Mouse (Mus musculus): ENCODE measurements around the gene Fgfr3. TPM values are rescaled to one million over a fixed set of nuclear protein-coding genes. Genes with fewer than 3 reads are reported as not detected.

Fgfr3 gene
- polyA plus RNA-seq, 1 experiment from 2014 or later, result 30.8 TPM

- Histone ChIP-seq H3K4me2 (ENCODE audit: low read length) (no peak overlapping the region), H3K4me3 (ENCODE audit: low read depth, low read length) (no peak overlapping the region), H3K4me1 (ENCODE audit: control insufficient read depth, insufficient read depth, low read length) (peaks cover 22% of the 10 kb centered on the region), H3K27me3 (replicated peaks; ENCODE audit: control insufficient read depth, insufficient read depth, low read length) (no peaks in the 10 kb centered on the region), H3K36me3 (ENCODE audit: control insufficient read depth, insufficient read depth, low read length) (no peaks in the 10 kb centered on the region), H3K9ac (ENCODE audit: low read length) (no peak overlapping the region), H3K9me3 (replicated peaks; ENCODE audit: control insufficient read depth, low read length) (no peaks in the 10 kb centered on the region), H3K27ac (ENCODE audit: low read depth, low read length) (no peak overlapping the region)
- ATAC-seq, result no peak
- no peak for DNase-seq (ENCODE audit: low spot score)
- 86% methylated on average over 4 of the region's 4 CpGs for WGBS
Measured at GRCm38 (mm10) chr5:33684932-33685331, 36.5 kb upstream of the Fgfr3 start.

GRCm38 (mm10) chr5:33687142-33687541 is 34.3 kb upstream of the Fgfr3 start:
- no peaks in the 10 kb centered on the region for H3K9me3 ChIP-seq (replicated peaks; ENCODE audit: control insufficient read depth, low read length)
- peaks cover 35% of the 10 kb centered on the region for H3K4me1 ChIP-seq (ENCODE audit: control insufficient read depth, insufficient read depth, low read length)
- WGBS, result 74% methylated on average over 4 of the region's 4 CpGs
- no peaks in the 10 kb centered on the region for H3K27me3 ChIP-seq (replicated peaks; ENCODE audit: control insufficient read depth, insufficient read depth, low read length)
- DNase-seq (ENCODE audit: low spot score) (no peak), ATAC-seq (no peak)
- H3K27ac ChIP-seq (ENCODE audit: low read depth, low read length), result no peak overlapping the region
- H3K4me2 ChIP-seq (ENCODE audit: low read length), result no peak overlapping the region
- H3K36me3 ChIP-seq (ENCODE audit: control insufficient read depth, insufficient read depth, low read length), result no peaks in the 10 kb centered on the region
- H3K4me3 ChIP-seq (ENCODE audit: low read depth, low read length), result no peak overlapping the region
- H3K9ac ChIP-seq (ENCODE audit: low read length), result no peak overlapping the region

GRCm38 (mm10) chr5:33688278-33689220 is 32.9 kb upstream of the Fgfr3 start:
- H3K4me3 ChIP-seq (ENCODE audit: low read depth, low read length), result no peak overlapping the region
- H3K27ac ChIP-seq (ENCODE audit: low read depth, low read length), result peak overlapping the region; percentile 86
- H3K4me2 ChIP-seq (ENCODE audit: low read length), result peak overlapping the region; percentile 28
- H3K27me3 ChIP-seq (replicated peaks; ENCODE audit: control insufficient read depth, insufficient read depth, low read length), result no peaks in the 10 kb centered on the region
- no peak for ATAC-seq
- peaks cover 43% of the 10 kb centered on the region for H3K4me1 ChIP-seq (ENCODE audit: control insufficient read depth, insufficient read depth, low read length)
- H3K36me3 ChIP-seq (ENCODE audit: control insufficient read depth, insufficient read depth, low read length), result no peaks in the 10 kb centered on the region
- 29% methylated on average over 14 of the region's 14 CpGs for WGBS
- no peaks in the 10 kb centered on the region for H3K9me3 ChIP-seq (replicated peaks; ENCODE audit: control insufficient read depth, low read length)
- DNase-seq (ENCODE audit: low spot score), result no peak
- peak overlapping the region; percentile 51; the same call in 1 of the 2 replicates for H3K9ac ChIP-seq (ENCODE audit: low read length)

GRCm38 (mm10) chr5:33689221-33689844 is 32.1 kb upstream of the Fgfr3 start:
- ATAC-seq, result peak; percentile 90
- Histone ChIP-seq H3K4me1 (ENCODE audit: control insufficient read depth, insufficient read depth, low read length) (peaks cover 45% of the 10 kb centered on the region), H3K9ac (ENCODE audit: low read length) (peak overlapping the region; percentile 51), H3K9me3 (replicated peaks; ENCODE audit: control insufficient read depth, low read length) (no peaks in the 10 kb centered on the region), H3K36me3 (ENCODE audit: control insufficient read depth, insufficient read depth, low read length) (no peaks in the 10 kb centered on the region), H3K27ac (ENCODE audit: low read depth, low read length) (peak overlapping the region; percentile 86), H3K4me2 (ENCODE audit: low read length) (peak overlapping the region; percentile 28), H3K4me3 (ENCODE audit: low read depth, low read length) (no peak overlapping the region), H3K27me3 (replicated peaks; ENCODE audit: control insufficient read depth, insufficient read depth, low read length) (no peaks in the 10 kb centered on the region)
- 8% methylated on average over 20 of the region's 20 CpGs for WGBS
- DNase-seq (ENCODE audit: low spot score), result peak; percentile 92

- H3K4me1 ChIP-seq (ENCODE audit: control insufficient read depth, insufficient read depth, low read length), result peaks cover 50% of the 10 kb centered on the region
- H3K4me3 ChIP-seq (ENCODE audit: low read depth, low read length), result no peak overlapping the region
- H3K9me3 ChIP-seq (replicated peaks; ENCODE audit: control insufficient read depth, low read length), result no peaks in the 10 kb centered on the region
- H3K27me3 ChIP-seq (replicated peaks; ENCODE audit: control insufficient read depth, insufficient read depth, low read length), result no peaks in the 10 kb centered on the region
- peak overlapping the region; percentile 28 for H3K4me2 ChIP-seq (ENCODE audit: low read length)
- no peaks in the 10 kb centered on the region for H3K36me3 ChIP-seq (ENCODE audit: control insufficient read depth, insufficient read depth, low read length)
- ATAC-seq (no peak; the same call in 1 of the 2 replicates), DNase-seq (ENCODE audit: low spot score) (peak; percentile 39)
- peak overlapping the region; percentile 86 for H3K27ac ChIP-seq (ENCODE audit: low read depth, low read length)
- H3K9ac ChIP-seq (ENCODE audit: low read length), result peak overlapping the region; percentile 51
- 41% methylated on average over 11 of the region's 11 CpGs for WGBS
Measured at GRCm38 (mm10) chr5:33689852-33690645, 31.4 kb upstream of the Fgfr3 start.

GRCm38 (mm10) chr5:33692393-33692792 is 29.1 kb upstream of the Fgfr3 start:
- peak; percentile 72 for DNase-seq (ENCODE audit: low spot score)
- Histone ChIP-seq H3K4me2 (ENCODE audit: low read length) (peak overlapping the region; percentile 9; the same call in 1 of the 2 replicates), H3K36me3 (ENCODE audit: control insufficient read depth, insufficient read depth, low read length) (no peaks in the 10 kb centered on the region), H3K27ac (ENCODE audit: low read depth, low read length) (peak overlapping the region; percentile 86), H3K4me1 (ENCODE audit: control insufficient read depth, insufficient read depth, low read length) (peaks cover 67% of the 10 kb centered on the region), H3K4me3 (ENCODE audit: low read depth, low read length) (no peak overlapping the region), H3K9me3 (replicated peaks; ENCODE audit: control insufficient read depth, low read length) (no peaks in the 10 kb centered on the region), H3K27me3 (replicated peaks; ENCODE audit: control insufficient read depth, insufficient read depth, low read length) (no peaks in the 10 kb centered on the region), H3K9ac (ENCODE audit: low read length) (peak overlapping the region; percentile 41)
- 0 out of 2 replicates have a peak, but pooled peaks have one; percentile 3 for ATAC-seq
- WGBS, result 2% methylated on average over 24 of the region's 24 CpGs

- Histone ChIP-seq H3K27me3 (replicated peaks; ENCODE audit: control insufficient read depth, insufficient read depth, low read length) (no peaks in the 10 kb centered on the region), H3K27ac (ENCODE audit: low read depth, low read length) (peak overlapping the region; percentile 90), H3K4me1 (ENCODE audit: control insufficient read depth, insufficient read depth, low read length) (peaks cover 62% of the 10 kb centered on the region), H3K9me3 (replicated peaks; ENCODE audit: control insufficient read depth, low read length) (no peaks in the 10 kb centered on the region), H3K36me3 (ENCODE audit: control insufficient read depth, insufficient read depth, low read length) (no peaks in the 10 kb centered on the region), H3K4me3 (ENCODE audit: low read depth, low read length) (no peak overlapping the region), H3K9ac (ENCODE audit: low read length) (no peak overlapping the region), H3K4me2 (ENCODE audit: low read length) (peak overlapping the region; percentile 83)
- WGBS, result 28% methylated on average over 9 of the region's 9 CpGs
- DNase-seq (ENCODE audit: low spot score), result no peak
- ATAC-seq, result no peak
Measured at GRCm38 (mm10) chr5:33694461-33694847, 27.0 kb upstream of the Fgfr3 start.

- peaks cover 62% of the 10 kb centered on the region for H3K4me1 ChIP-seq (ENCODE audit: control insufficient read depth, insufficient read depth, low read length)
- under 1% methylated on average over 70 of the region's 71 CpGs for WGBS
Measured at GRCm38 (mm10) chr5:33694848-33695717, 26.4 kb upstream of the Fgfr3 start.

More at GRCm38 (mm10) chr5:33694848-33695717, 26.4 kb upstream of the Fgfr3 start:
- Histone ChIP-seq H3K4me3 (ENCODE audit: low read depth, low read length) (peak overlapping the region; percentile 43), H3K27me3 (replicated peaks; ENCODE audit: control insufficient read depth, insufficient read depth, low read length) (no peaks in the 10 kb centered on the region), H3K36me3 (ENCODE audit: control insufficient read depth, insufficient read depth, low read length) (no peaks in the 10 kb centered on the region), H3K27ac (ENCODE audit: low read depth, low read length) (peak overlapping the region; percentile 90), H3K4me2 (ENCODE audit: low read length) (peak overlapping the region; percentile 83), H3K9me3 (replicated peaks; ENCODE audit: control insufficient read depth, low read length) (no peaks in the 10 kb centered on the region), H3K9ac (ENCODE audit: low read length) (peak overlapping the region; percentile 65)
- peak; percentile 91 for DNase-seq (ENCODE audit: low spot score)
- ATAC-seq, result peak; percentile 81
